34 mouse cellular contexts compared by ENCODE assay signal in the genomic region with DNA sequence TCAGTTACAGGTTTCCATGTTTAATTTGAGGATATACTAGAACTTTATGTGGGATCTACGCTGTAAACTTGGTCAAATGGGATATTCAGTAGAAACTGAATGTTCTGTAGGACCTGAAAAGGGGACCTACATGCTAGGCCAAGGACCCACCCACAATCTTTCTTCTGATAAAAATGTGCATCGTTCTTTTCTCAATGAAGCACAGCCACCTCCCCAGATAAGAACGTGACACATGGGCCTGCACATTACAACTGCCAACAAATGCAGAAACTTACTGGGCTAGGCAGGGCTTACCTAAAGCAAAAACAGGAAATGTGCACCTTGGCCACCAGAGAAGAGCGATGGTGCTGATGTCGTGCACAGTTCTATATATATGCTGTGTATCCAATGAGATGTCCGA.
"Had no signal": no experiment of that assay in that cellular context is flagged by ENCODE, and none has a peak within 500 bp of the region (broad histone marks: within the 10 kb centered on the region; RNA-seq: fewer than 3 reads in every experiment).

No protein-coding gene starts in this region.

- H3K9ac ChIP-seq: heart, embryonic 12.5 days; heart, embryonic 13.5 days; heart, embryonic 15.5 days; hindbrain, embryonic 12.5 days; hindbrain, embryonic 13.5 days; hindbrain, embryonic 14.5 days; hindbrain, embryonic 15.5 days; intestine, embryonic 15.5 days; kidney, embryonic 15.5 days had no signal

- H3K27ac ChIP-seq: heart, embryonic 10.5 days; heart, embryonic 13.5 days; heart, embryonic 15.5 days; hindbrain, embryonic 10.5 days; hindbrain, embryonic 12.5 days; hindbrain, embryonic 13.5 days; hindbrain, embryonic 14.5 days; hindbrain, embryonic 15.5 days; hindbrain, postnatal 0 days; intestine, embryonic 15.5 days; kidney, embryonic 15.5 days; kidney, postnatal 0 days; layer of hippocampus, adult 2 months had no signal

- DNase-seq: heart, postnatal 10 days; heart, postnatal 14 days; heart, postnatal 36 days; heart, postnatal 4 days; kidney, adult 11 months; kidney, adult 18-20 months; kidney, adult 2 months; kidney, adult 8-10 months; kidney, adult 9 months; kidney, postnatal 10 days; kidney, postnatal 14 days; kidney, postnatal 25 days; kidney, postnatal 4 days; layer of hippocampus, adult 9-11 months; layer of hippocampus, postnatal 36 days had no signal

- H3K4me3 ChIP-seq: heart, embryonic 10.5 days; heart, embryonic 12.5 days; heart, embryonic 13.5 days; heart, embryonic 15.5 days; hindbrain, embryonic 10.5 days; hindbrain, embryonic 12.5 days; hindbrain, embryonic 13.5 days; hindbrain, embryonic 15.5 days; intestine, embryonic 15.5 days; kidney, embryonic 15.5 days; layer of hippocampus, adult 2 months had no signal

- ATAC-seq: hindbrain, embryonic 16.5 days; hindbrain, postnatal 0 days; inflammation-experienced regulatory T-cells, adult 6 months; intestine, embryonic 15.5 days; intestine, embryonic 16.5 days; intestine, postnatal 0 days had no signal

- H3K4me1 ChIP-seq: hindbrain, embryonic 10.5 days; hindbrain, embryonic 12.5 days; intestine, embryonic 15.5 days; kidney, embryonic 15.5 days had no signal

- H3K4me2 ChIP-seq: heart, embryonic 11.5 days; heart, embryonic 12.5 days; heart, embryonic 13.5 days; heart, embryonic 15.5 days; hindbrain, embryonic 12.5 days; hindbrain, embryonic 13.5 days; hindbrain, embryonic 14.5 days; hindbrain, embryonic 15.5 days; intestine, embryonic 15.5 days; kidney, embryonic 15.5 days had no signal

- H3K27me3 ChIP-seq: heart, embryonic 12.5 days; heart, embryonic 13.5 days; heart, embryonic 15.5 days; hindbrain, embryonic 12.5 days; hindbrain, embryonic 13.5 days; hindbrain, embryonic 15.5 days; intestine, embryonic 15.5 days; kidney, embryonic 15.5 days had no signal

- H3K9me3 ChIP-seq: heart, embryonic 10.5 days; heart, embryonic 12.5 days; heart, embryonic 13.5 days; heart, embryonic 15.5 days; hindbrain, embryonic 10.5 days; hindbrain, embryonic 12.5 days; hindbrain, embryonic 13.5 days; hindbrain, embryonic 15.5 days; intestine, embryonic 15.5 days; kidney, embryonic 15.5 days had no signal
